Mouse (Mus musculus) myocyte (in vitro differentiated cells): ENCODE results near the gene Slc22a21.

Experiments used
- CEBPB ChIP-seq: IDR thresholded peaks from 2 replicates; pipeline ENCODE4 v1.6.1; 2011; ENCODE audit warnings: mild to moderate bottlenecking, moderate library complexity; ENCODE audit not compliant: poor library complexity, insufficient read depth, severe bottlenecking
- E2F4 ChIP-seq: IDR thresholded peaks from one replicate; pipeline ENCODE4 v1.6.1; 2011; ENCODE audit warnings: mild to moderate bottlenecking, control low read depth, moderate library complexity; ENCODE audit not compliant: insufficient read depth
- POLR2A ChIP-seq: IDR thresholded peaks from one replicate; pipeline ENCODE4 v1.6.1; 2011; ENCODE audit warnings: low read depth, mild to moderate bottlenecking, control low read depth, moderate library complexity; ENCODE audit not compliant: insufficient read length
- POLR2AphosphoS2 ChIP-seq: IDR thresholded peaks from one replicate; pipeline ENCODE4 v1.6.1; 2011; ENCODE audit warnings: low read depth, control low read depth; ENCODE audit not compliant: insufficient read length
- REST ChIP-seq: IDR thresholded peaks from one replicate; pipeline ENCODE4 v1.6.1; 2011; ENCODE audit warnings: mild to moderate bottlenecking, control low read depth, moderate library complexity; ENCODE audit not compliant: insufficient read depth, insufficient read length
- SRF ChIP-seq: IDR thresholded peaks from one replicate; pipeline ENCODE4 v1.6.1; 2011; ENCODE audit warnings: low read depth; ENCODE audit not compliant: control insufficient read depth, insufficient read length
- TCF12 ChIP-seq: IDR thresholded peaks from one replicate; pipeline ENCODE4 v1.6.1; 2011; ENCODE audit warnings: mild to moderate bottlenecking, control low read depth; ENCODE audit not compliant: poor library complexity, insufficient read depth, severe bottlenecking
- TCF3 ChIP-seq: IDR thresholded peaks from one replicate; pipeline ENCODE4 v1.6.1; 2011; ENCODE audit warnings: low read depth, control low read depth; ENCODE audit not compliant: insufficient read length
- USF1 ChIP-seq: IDR thresholded peaks from one replicate; pipeline ENCODE4 v1.6.1; 2011; ENCODE audit warnings: low read depth, mild to moderate bottlenecking, control low read depth, moderate library complexity

- no peak for TF ChIP-seq POLR2A
- TF ChIP-seq CEBPB = no peak
- no peak for TF ChIP-seq REST
- no peak for TF ChIP-seq TCF12
- no peak for TF ChIP-seq USF1
- no peak for TF ChIP-seq E2F4
- no peak for TF ChIP-seq SRF
- TF ChIP-seq TCF3 = no peak
- no peak for TF ChIP-seq POLR2AphosphoS2
Measured at GRCm38 (mm10) chr11:53928585-53928984, 51.5 kb downstream of the Slc22a21 start.
